Mouse (Mus musculus) MEL (cell line): ENCODE data around the gene Mif.

ENCODE experiments used
- CHD1 ChIP-seq: IDR thresholded peaks from 2 replicates; pipeline ENCODE4 v1.6.1; 2012; ENCODE audit warnings: low read depth, mild to moderate bottlenecking, inconsistent platforms, low read length, improper control_type of control experiment
- CTCF ChIP-seq, 3 experiments: IDR thresholded peaks in 2 of 3; conservative IDR thresholded peaks in 1 of 3; 2 replicates each; pipeline ENCODE4 v1.5.1; 2011 to 2012; ENCODE audit warnings: low read length in 3 of 3, low read depth in 2 of 3, mild to moderate bottlenecking in 2 of 3, improper control_type of control experiment in 1 of 3, inconsistent platforms in 1 of 3, mixed read lengths in 1 of 3, moderate library complexity in 1 of 3; ENCODE audit not compliant: control insufficient read depth in 1 of 3, insufficient read depth in 1 of 3, poor library complexity in 1 of 3, severe bottlenecking in 1 of 3
- EP300 ChIP-seq, 2 experiments: IDR thresholded peaks; 2 replicates each; pipeline ENCODE4 v1.6.1; 2011; ENCODE audit warnings: improper control_type of control experiment in 2 of 2, low read length in 2 of 2, low read depth in 1 of 2, mild to moderate bottlenecking in 1 of 2
- GATA1 ChIP-seq: IDR thresholded peaks from 2 replicates; pipeline ENCODE4 v1.6.1; 2011; ENCODE audit warnings: low read depth, low read length, improper control_type of control experiment
- MAFK ChIP-seq: IDR thresholded peaks from 2 replicates; pipeline ENCODE4 v1.6.1; 2011; ENCODE audit warnings: low read depth, mild to moderate bottlenecking, low read length, improper control_type of control experiment, borderline replicate concordance
- MAX ChIP-seq: IDR thresholded peaks from 2 replicates; pipeline ENCODE4 v1.6.1; 2011; ENCODE audit warnings: low read length, improper control_type of control experiment
- MXI1 ChIP-seq: IDR thresholded peaks from 2 replicates; pipeline ENCODE4 v1.6.1; 2011; ENCODE audit warnings: mild to moderate bottlenecking, low read depth, low read length, improper control_type of control experiment
- NELFE ChIP-seq: IDR thresholded peaks from 2 replicates; pipeline ENCODE4 v1.6.1; 2011; ENCODE audit warnings: low read depth, low read length, improper control_type of control experiment
- POLR2A ChIP-seq, 2 experiments: IDR thresholded peaks; 2 replicates each; pipeline ENCODE4 v1.6.1; 2011 to 2012; ENCODE audit warnings: low read length in 2 of 2, mild to moderate bottlenecking in 2 of 2, control low read depth in 1 of 2, improper control_type of control experiment in 1 of 2, low read depth in 1 of 2, moderate library complexity in 1 of 2; ENCODE audit not compliant: control insufficient read depth in 1 of 2, insufficient read depth in 1 of 2, poor library complexity in 1 of 2
- POLR2AphosphoS5 ChIP-seq: IDR thresholded peaks from 2 replicates; pipeline ENCODE4 v1.6.1; 2012; ENCODE audit warnings: low read depth, borderline replicate concordance, mild to moderate bottlenecking, inconsistent platforms, low read length, moderate library complexity, mixed read lengths
- SMC3 ChIP-seq: IDR thresholded peaks from 2 replicates; pipeline ENCODE4 v1.6.1; 2011; ENCODE audit warnings: low read depth, low read length, improper control_type of control experiment
- TCF12 ChIP-seq: IDR thresholded peaks from 2 replicates; pipeline ENCODE4 v1.6.1; 2014; ENCODE audit warnings: low read depth, mild to moderate bottlenecking, inconsistent platforms, low read length, improper control_type of control experiment, moderate library complexity
- USF2 ChIP-seq, 2 experiments: IDR thresholded peaks; 2 replicates each; pipeline ENCODE4 v1.6.1; 2011 to 2012; ENCODE audit warnings: improper control_type of control experiment in 2 of 2, low read length in 2 of 2, borderline replicate concordance in 1 of 2, inconsistent platforms in 1 of 2, low read depth in 1 of 2, mild to moderate bottlenecking in 1 of 2; ENCODE audit not compliant: insufficient read depth in 1 of 2

DNA sequence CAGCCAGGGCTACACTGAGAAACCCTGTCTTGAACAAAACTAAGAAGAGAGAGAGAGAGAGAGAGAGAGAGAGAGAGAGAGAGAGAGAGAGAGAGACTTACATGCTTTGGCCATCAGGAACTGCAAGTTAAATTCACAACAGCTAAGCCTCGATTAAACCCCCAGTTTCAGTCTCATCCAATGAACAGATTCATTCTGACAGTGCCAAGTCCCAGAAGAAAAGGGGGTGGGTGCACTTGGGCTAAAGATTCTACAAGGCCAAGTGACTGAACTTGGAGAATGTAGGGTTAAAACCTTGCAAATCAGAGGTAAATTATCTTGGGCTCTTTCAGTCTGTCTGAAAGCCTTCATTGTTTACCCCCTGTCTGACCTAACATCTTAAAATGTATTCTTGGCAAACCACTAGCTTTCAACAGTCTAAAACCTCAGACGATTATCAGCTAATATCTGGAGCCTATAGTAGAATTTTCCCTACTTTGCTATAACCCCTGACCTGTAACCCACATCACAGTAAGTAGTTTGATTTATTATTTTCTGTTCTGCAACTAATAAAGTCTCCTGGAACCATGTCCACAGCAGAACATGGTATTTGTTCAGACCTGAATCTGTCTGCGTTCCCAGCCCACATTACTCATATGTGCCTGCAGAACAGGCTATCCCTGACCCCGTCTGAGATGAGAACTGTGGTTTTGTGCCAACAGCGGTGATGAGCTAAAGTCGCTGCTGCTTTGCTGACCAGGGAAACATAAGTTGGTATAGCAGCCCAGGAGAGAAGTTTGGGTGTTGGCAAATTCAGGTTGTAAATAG, 20.9 kb upstream of the Mif start:
- no peak for TF ChIP-seq GATA1
- no peak for TF ChIP-seq POLR2AphosphoS5
- TF ChIP-seq MXI1, result no peak
- TF ChIP-seq CTCF (IDR thresholded peaks at IDR 0.05 in 2 of 3, conservative IDR thresholded peaks at IDR 0.05 in 1 of 3; ENCODE audit: control insufficient read depth in 1 of 3, insufficient read depth in 1 of 3, low read depth in 2 of 3, low read length in 3 of 3, poor library complexity in 1 of 3, severe bottlenecking in 1 of 3), result no peak
- TF ChIP-seq CHD1, result no peak
- TF ChIP-seq POLR2A (IDR thresholded peaks at IDR 0.05; ENCODE audit: control insufficient read depth in 1 of 2, insufficient read depth in 1 of 2, low read depth in 1 of 2, low read length in 2 of 2, poor library complexity in 1 of 2), result no peak
- TF ChIP-seq NELFE, result no peak
- TF ChIP-seq MAX, result no peak
- no peak for TF ChIP-seq USF2 (IDR thresholded peaks at IDR 0.05; ENCODE audit: borderline replicate concordance in 1 of 2, insufficient read depth in 1 of 2, low read depth in 1 of 2, low read length in 2 of 2)
- no peak for TF ChIP-seq TCF12
- no peak for TF ChIP-seq SMC3
- TF ChIP-seq EP300 (IDR thresholded peaks at IDR 0.05; ENCODE audit: low read depth in 1 of 2, low read length in 2 of 2), result no peak
- TF ChIP-seq MAFK, result no peak
